Mouse (Mus musculus): ENCODE results near the gene Tmem163. TPM values are rescaled to one million over a fixed set of nuclear protein-coding genes. Genes with fewer than 3 reads are reported as not detected.

Tmem163 gene
- polyA plus RNA-seq, 1 experiment from 2014 or later = not detected

- Histone ChIP-seq H3K36me3 (ENCODE audit: inconsistent target) (no peaks in the 10 kb centered on the region), H3K4me3 (ENCODE audit: inconsistent target) (no peak overlapping the region), H3K27ac (no peak overlapping the region), H3K79me2 (ENCODE audit: inconsistent target) (no peaks in the 10 kb centered on the region)
- WGBS (ENCODE audit: missing documents) = 21% methylated on average over 3 of the region's 3 CpGs
Observed at GRCm38 (mm10) chr1:127608326-127608725, 71.0 kb downstream of the Tmem163 start.

- Histone ChIP-seq H3K36me3 (ENCODE audit: inconsistent target) (no peaks in the 10 kb centered on the region), H3K79me2 (ENCODE audit: inconsistent target) (no peaks in the 10 kb centered on the region), H3K27ac (no peak overlapping the region), H3K4me3 (ENCODE audit: inconsistent target) (no peak overlapping the region)
- WGBS (ENCODE audit: missing documents) = 89% methylated on average over 9 of the region's 9 CpGs
Observed at GRCm38 (mm10) chr1:127603697-127604631, 75.4 kb downstream of the Tmem163 start.

GRCm38 (mm10) chr1:127596143-127596542 is 83.2 kb downstream of the Tmem163 start:
- H3K4me3 ChIP-seq (ENCODE audit: inconsistent target) = no peak overlapping the region
- no peaks in the 10 kb centered on the region for H3K36me3 ChIP-seq (ENCODE audit: inconsistent target)
- H3K79me2 ChIP-seq (ENCODE audit: inconsistent target) = no peaks in the 10 kb centered on the region
- 54% methylated on average over 4 of the region's 4 CpGs for WGBS (ENCODE audit: missing documents)
- no peak overlapping the region for H3K27ac ChIP-seq

GRCm38 (mm10) chr1:127595735-127596134 is 83.6 kb downstream of the Tmem163 start:
- Histone ChIP-seq H3K27ac (no peak overlapping the region), H3K36me3 (ENCODE audit: inconsistent target) (no peaks in the 10 kb centered on the region), H3K4me3 (ENCODE audit: inconsistent target) (no peak overlapping the region), H3K79me2 (ENCODE audit: inconsistent target) (no peaks in the 10 kb centered on the region)
- WGBS (ENCODE audit: missing documents) = 25% methylated on average over 1 of the region's 1 CpGs

GRCm38 (mm10) chr1:127589542-127589941 is 89.8 kb downstream of the Tmem163 start:
- no peaks in the 10 kb centered on the region for H3K36me3 ChIP-seq (ENCODE audit: inconsistent target)
- no peak overlapping the region for H3K4me3 ChIP-seq (ENCODE audit: inconsistent target)
- WGBS (ENCODE audit: missing documents) = 86% methylated on average over 3 of the region's 3 CpGs
- H3K79me2 ChIP-seq (ENCODE audit: inconsistent target) = no peaks in the 10 kb centered on the region
- no peak overlapping the region for H3K27ac ChIP-seq

- Histone ChIP-seq H3K79me2 (ENCODE audit: inconsistent target) (no peaks in the 10 kb centered on the region), H3K36me3 (ENCODE audit: inconsistent target) (no peaks in the 10 kb centered on the region)
- WGBS (ENCODE audit: missing documents) = 95% methylated on average over 5 of the region's 5 CpGs
Observed at GRCm38 (mm10) chr1:127587071-127587470, 92.3 kb downstream of the Tmem163 start.

GRCm38 (mm10) chr1:127586156-127586555 is 93.2 kb downstream of the Tmem163 start:
- Histone ChIP-seq H3K36me3 (ENCODE audit: inconsistent target) (no peaks in the 10 kb centered on the region), H3K79me2 (ENCODE audit: inconsistent target) (no peaks in the 10 kb centered on the region), H3K27ac (no peak overlapping the region), H3K4me3 (ENCODE audit: inconsistent target) (no peak overlapping the region)
- WGBS (ENCODE audit: missing documents) = 94% methylated on average over 1 of the region's 1 CpGs

More at GRCm38 (mm10) chr1:127587071-127587470, 92.3 kb downstream of the Tmem163 start:
- H3K4me3 ChIP-seq (ENCODE audit: inconsistent target) = no peak overlapping the region
- no peak overlapping the region for H3K27ac ChIP-seq

GRCm38 (mm10) chr1:127577981-127578380 is 101.4 kb downstream of the Tmem163 start:
- whole genome bisulfite sequencing (ENCODE audit: missing documents) = 84% methylated on average over 5 of the region's 5 CpGs
- H3K4me3 ChIP-seq (ENCODE audit: inconsistent target) = no peak overlapping the region
- H3K36me3 ChIP-seq (ENCODE audit: inconsistent target) = no peaks in the 10 kb centered on the region
- no peaks in the 10 kb centered on the region for H3K79me2 ChIP-seq (ENCODE audit: inconsistent target)
- no peak overlapping the region for H3K27ac ChIP-seq

GRCm38 (mm10) chr1:127577083-127577482 is 102.3 kb downstream of the Tmem163 start:
- Histone ChIP-seq H3K36me3 (ENCODE audit: inconsistent target) (no peaks in the 10 kb centered on the region), H3K4me3 (ENCODE audit: inconsistent target) (no peak overlapping the region), H3K27ac (no peak overlapping the region), H3K79me2 (ENCODE audit: inconsistent target) (no peaks in the 10 kb centered on the region)
- WGBS (ENCODE audit: missing documents) = 96% methylated on average over 7 of the region's 7 CpGs

- Histone ChIP-seq H3K79me2 (ENCODE audit: inconsistent target) (no peaks in the 10 kb centered on the region), H3K27ac (no peak overlapping the region), H3K36me3 (ENCODE audit: inconsistent target) (no peaks in the 10 kb centered on the region), H3K4me3 (ENCODE audit: inconsistent target) (no peak overlapping the region)
- 81% methylated on average over 6 of the region's 8 CpGs for WGBS (ENCODE audit: missing documents)
Observed at GRCm38 (mm10) chr1:127576563-127576962, 102.8 kb downstream of the Tmem163 start.

- Histone ChIP-seq H3K36me3 (ENCODE audit: inconsistent target) (no peaks in the 10 kb centered on the region), H3K27ac (no peak overlapping the region), H3K4me3 (ENCODE audit: inconsistent target) (no peak overlapping the region), H3K79me2 (ENCODE audit: inconsistent target) (no peaks in the 10 kb centered on the region)
- 83% methylated on average over 3 of the region's 3 CpGs for WGBS (ENCODE audit: missing documents)
Observed at GRCm38 (mm10) chr1:127576143-127576542, 103.2 kb downstream of the Tmem163 start.

GRCm38 (mm10) chr1:127575692-127576091 is 103.7 kb downstream of the Tmem163 start:
- H3K27ac ChIP-seq = no peak overlapping the region
- no peaks in the 10 kb centered on the region for H3K79me2 ChIP-seq (ENCODE audit: inconsistent target)
- 76% methylated on average over 4 of the region's 4 CpGs for WGBS (ENCODE audit: missing documents)
- no peaks in the 10 kb centered on the region for H3K36me3 ChIP-seq (ENCODE audit: inconsistent target)
- H3K4me3 ChIP-seq (ENCODE audit: inconsistent target) = no peak overlapping the region

- no peak overlapping the region for H3K4me3 ChIP-seq (ENCODE audit: inconsistent target)
- WGBS (ENCODE audit: missing documents) = 82% methylated on average over 3 of the region's 3 CpGs
Observed at GRCm38 (mm10) chr1:127573186-127573585, 106.2 kb downstream of the Tmem163 start.

GRCm38 (mm10) chr1:127568641-127569040 is 110.7 kb downstream of the Tmem163 start:
- H3K79me2 ChIP-seq (ENCODE audit: inconsistent target) = no peaks in the 10 kb centered on the region
- WGBS (ENCODE audit: missing documents) = 75% methylated on average over 3 of the region's 3 CpGs
- H3K4me3 ChIP-seq (ENCODE audit: inconsistent target) = no peak overlapping the region
- H3K36me3 ChIP-seq (ENCODE audit: inconsistent target) = no peaks in the 10 kb centered on the region
- no peak overlapping the region for H3K27ac ChIP-seq

More at GRCm38 (mm10) chr1:127573186-127573585, 106.2 kb downstream of the Tmem163 start:
- no peak overlapping the region for H3K27ac ChIP-seq
- no peaks in the 10 kb centered on the region for H3K79me2 ChIP-seq (ENCODE audit: inconsistent target)
- H3K36me3 ChIP-seq (ENCODE audit: inconsistent target) = no peaks in the 10 kb centered on the region

- no peaks in the 10 kb centered on the region for H3K36me3 ChIP-seq (ENCODE audit: inconsistent target)
- WGBS (ENCODE audit: missing documents) = 82% methylated on average over 1 of the region's 2 CpGs
- H3K4me3 ChIP-seq (ENCODE audit: inconsistent target) = no peak overlapping the region
- no peak overlapping the region for H3K27ac ChIP-seq
- no peaks in the 10 kb centered on the region for H3K79me2 ChIP-seq (ENCODE audit: inconsistent target)
Observed at GRCm38 (mm10) chr1:127556486-127556845, 122.9 kb downstream of the Tmem163 start.
